Mouse (Mus musculus): ENCODE results near the gene Cd3g. TPM values are rescaled to one million over a fixed set of nuclear protein-coding genes. Genes with fewer than 3 reads are reported as not detected.

Gene Cd3g
- 0.76 and 1.0 TPM in 2 replicates for polyA plus RNA-seq (2015; fragmentation: Nextera tagmentation; extraction: Ambion mirVana)

GRCm38 (mm10) chr9:44980242-44980641 is at the start of gene Cd3g:
Gene Cd3g, minus strand, starts transcription at chr9:44980431.
- ATAC-seq = no peak
- 69% methylated on average over 3 of the region's 3 CpGs for WGBS
- H3K9ac ChIP-seq = no peak within 1 kb of the TSS
- H3K4me1 ChIP-seq (replicated peaks) = no peaks in the 10 kb centered on the region
- H3K4me2 ChIP-seq (replicated peaks) = no peak within 1 kb of the TSS
- H3K27ac ChIP-seq = no peak within 1 kb of the TSS
- H3K4me3 ChIP-seq (replicated peaks) = no peak within 1 kb of the TSS
- H3K27me3 ChIP-seq (replicated peaks) = no peaks in the 10 kb centered on the region; the same call in 1 of the 2 replicates
- no peaks in the 10 kb centered on the region for H3K36me3 ChIP-seq
- H3K9me3 ChIP-seq = no peaks in the 10 kb centered on the region

- Histone ChIP-seq H3K36me3 (no peaks in the 10 kb centered on the region), H3K27ac (no peak overlapping the region), H3K9me3 (no peaks in the 10 kb centered on the region), H3K4me2 (replicated peaks) (no peak overlapping the region), H3K4me3 (replicated peaks) (no peak overlapping the region), H3K9ac (no peak overlapping the region), H3K27me3 (replicated peaks) (no peaks in the 10 kb centered on the region), H3K4me1 (replicated peaks) (no peaks in the 10 kb centered on the region)
- WGBS = 67% methylated on average over 8 of the region's 8 CpGs
- ATAC-seq = no peak
These were observed 47.1 kb upstream of the Cd3g start for GRCm38 (mm10) chr9:45027376-45027775.

- 75% methylated on average over 2 of the region's 2 CpGs for WGBS
- Histone ChIP-seq H3K9ac (no peak overlapping the region), H3K9me3 (no peaks in the 10 kb centered on the region), H3K4me2 (replicated peaks) (no peak overlapping the region), H3K36me3 (no peaks in the 10 kb centered on the region), H3K4me1 (replicated peaks) (no peaks in the 10 kb centered on the region), H3K27ac (no peak overlapping the region), H3K4me3 (replicated peaks) (no peak overlapping the region), H3K27me3 (replicated peaks) (no peaks in the 10 kb centered on the region)
- no peak for ATAC-seq
These were observed 44.0 kb upstream of the Cd3g start for GRCm38 (mm10) chr9:45024187-45024586.

- H3K4me2 ChIP-seq (replicated peaks) = no peak overlapping the region
- no peak overlapping the region for H3K27ac ChIP-seq
- H3K9ac ChIP-seq = no peak overlapping the region
- WGBS = 56% methylated on average over 3 of the region's 3 CpGs
- no peak for ATAC-seq
- H3K4me3 ChIP-seq (replicated peaks) = no peak overlapping the region
- no peaks in the 10 kb centered on the region for H3K36me3 ChIP-seq
- no peaks in the 10 kb centered on the region for H3K9me3 ChIP-seq
- no peaks in the 10 kb centered on the region for H3K27me3 ChIP-seq (replicated peaks)
- no peaks in the 10 kb centered on the region for H3K4me1 ChIP-seq (replicated peaks)
These were observed 43.4 kb upstream of the Cd3g start for GRCm38 (mm10) chr9:45023638-45024037.

GRCm38 (mm10) chr9:45022800-45023199 is 42.6 kb upstream of the Cd3g start:
- 12% methylated on average over 3 of the region's 3 CpGs for WGBS
- no peaks in the 10 kb centered on the region for H3K36me3 ChIP-seq
- H3K4me2 ChIP-seq (replicated peaks) = no peak overlapping the region
- H3K4me1 ChIP-seq (replicated peaks) = no peaks in the 10 kb centered on the region
- H3K9ac ChIP-seq = no peak overlapping the region
- no peaks in the 10 kb centered on the region for H3K9me3 ChIP-seq
- H3K27ac ChIP-seq = no peak overlapping the region
- H3K4me3 ChIP-seq (replicated peaks) = no peak overlapping the region
- no peak for ATAC-seq
- no peaks in the 10 kb centered on the region for H3K27me3 ChIP-seq (replicated peaks)

- Histone ChIP-seq H3K4me3 (replicated peaks) (no peak overlapping the region), H3K9me3 (no peaks in the 10 kb centered on the region), H3K4me2 (replicated peaks) (no peak overlapping the region), H3K36me3 (no peaks in the 10 kb centered on the region), H3K27me3 (replicated peaks) (no peaks in the 10 kb centered on the region), H3K27ac (no peak overlapping the region), H3K9ac (no peak overlapping the region), H3K4me1 (replicated peaks) (no peaks in the 10 kb centered on the region)
- 76% methylated on average over 11 of the region's 11 CpGs for WGBS
- ATAC-seq = no peak
These were observed 37.8 kb upstream of the Cd3g start for GRCm38 (mm10) chr9:45018031-45018430.

GRCm38 (mm10) chr9:45015841-45016240 is 35.6 kb upstream of the Cd3g start:
- 58% methylated on average over 3 of the region's 3 CpGs for WGBS
- Histone ChIP-seq H3K4me2 (replicated peaks) (no peak overlapping the region), H3K27ac (no peak overlapping the region)

GRCm38 (mm10) chr9:45014879-45015278 is 34.6 kb upstream of the Cd3g start:
- H3K36me3 ChIP-seq = no peaks in the 10 kb centered on the region
- WGBS = 48% methylated on average over 2 of the region's 2 CpGs
- no peak overlapping the region for H3K4me3 ChIP-seq (replicated peaks)
- H3K9me3 ChIP-seq = no peaks in the 10 kb centered on the region
- H3K4me2 ChIP-seq (replicated peaks) = no peak overlapping the region
- no peak overlapping the region for H3K9ac ChIP-seq
- H3K27ac ChIP-seq = no peak overlapping the region
- H3K4me1 ChIP-seq (replicated peaks) = no peaks in the 10 kb centered on the region
- no peaks in the 10 kb centered on the region for H3K27me3 ChIP-seq (replicated peaks)
- no peak for ATAC-seq

More at GRCm38 (mm10) chr9:45015841-45016240, 35.6 kb upstream of the Cd3g start:
- Histone ChIP-seq H3K9ac (no peak overlapping the region), H3K36me3 (no peaks in the 10 kb centered on the region), H3K9me3 (no peaks in the 10 kb centered on the region), H3K4me3 (replicated peaks) (no peak overlapping the region), H3K27me3 (replicated peaks) (no peaks in the 10 kb centered on the region), H3K4me1 (replicated peaks) (no peaks in the 10 kb centered on the region)
- ATAC-seq = no peak

- WGBS = 41% methylated on average over 6 of the region's 6 CpGs
These were observed 31.1 kb upstream of the Cd3g start for GRCm38 (mm10) chr9:45011291-45011690.

GRCm38 (mm10) chr9:45010461-45010860 is 30.2 kb upstream of the Cd3g start:
- H3K27me3 ChIP-seq (replicated peaks) = no peaks in the 10 kb centered on the region
- H3K9ac ChIP-seq = no peak overlapping the region
- ATAC-seq = no peak
- no peak overlapping the region for H3K27ac ChIP-seq
- no peaks in the 10 kb centered on the region for H3K9me3 ChIP-seq
- H3K4me3 ChIP-seq (replicated peaks) = no peak overlapping the region
- H3K4me1 ChIP-seq (replicated peaks) = no peaks in the 10 kb centered on the region
- WGBS = 64% methylated on average over 4 of the region's 4 CpGs
- H3K4me2 ChIP-seq (replicated peaks) = no peak overlapping the region
- H3K36me3 ChIP-seq = no peaks in the 10 kb centered on the region

More at GRCm38 (mm10) chr9:45011291-45011690, 31.1 kb upstream of the Cd3g start:
- Histone ChIP-seq H3K36me3 (no peaks in the 10 kb centered on the region), H3K4me2 (replicated peaks) (no peak overlapping the region), H3K4me1 (replicated peaks) (no peaks in the 10 kb centered on the region), H3K27ac (no peak overlapping the region), H3K9me3 (no peaks in the 10 kb centered on the region), H3K27me3 (replicated peaks) (no peaks in the 10 kb centered on the region), H3K9ac (no peak overlapping the region), H3K4me3 (replicated peaks) (no peak overlapping the region)
- ATAC-seq = no peak

GRCm38 (mm10) chr9:45009180-45010078 is 29.2 kb upstream of the Cd3g start, which contains the start of gene Cd3e:
Gene Cd3e, minus strand, starts transcription at chr9:45009627.
- ATAC-seq = no peak
- Histone ChIP-seq H3K36me3 (no peaks in the 10 kb centered on the region), H3K27ac (no peak within 1 kb of the TSS), H3K9me3 (no peaks in the 10 kb centered on the region), H3K9ac (no peak within 1 kb of the TSS), H3K4me2 (replicated peaks) (no peak within 1 kb of the TSS), H3K4me3 (replicated peaks) (no peak within 1 kb of the TSS), H3K27me3 (replicated peaks) (no peaks in the 10 kb centered on the region), H3K4me1 (replicated peaks) (no peaks in the 10 kb centered on the region)
- 85% methylated on average over 19 of the region's 19 CpGs for WGBS

- Histone ChIP-seq H3K36me3 (no peaks in the 10 kb centered on the region), H3K9me3 (no peaks in the 10 kb centered on the region), H3K27me3 (replicated peaks) (no peaks in the 10 kb centered on the region), H3K27ac (no peak overlapping the region), H3K4me1 (replicated peaks) (no peaks in the 10 kb centered on the region), H3K4me2 (replicated peaks) (no peak overlapping the region), H3K9ac (no peak overlapping the region), H3K4me3 (replicated peaks) (no peak overlapping the region)
- 90% methylated on average over 4 of the region's 4 CpGs for WGBS
- ATAC-seq = no peak
These were observed 28.1 kb upstream of the Cd3g start for GRCm38 (mm10) chr9:45008342-45008741.

GRCm38 (mm10) chr9:45007404-45007803 is 27.2 kb upstream of the Cd3g start:
- no peaks in the 10 kb centered on the region for H3K9me3 ChIP-seq
- 65% methylated on average over 12 of the region's 12 CpGs for WGBS

More at GRCm38 (mm10) chr9:45007404-45007803, 27.2 kb upstream of the Cd3g start:
- no peak overlapping the region for H3K27ac ChIP-seq
- ATAC-seq = no peak
- H3K9ac ChIP-seq = no peak overlapping the region
- H3K4me1 ChIP-seq (replicated peaks) = no peaks in the 10 kb centered on the region
- H3K4me3 ChIP-seq (replicated peaks) = no peak overlapping the region
- H3K27me3 ChIP-seq (replicated peaks) = no peaks in the 10 kb centered on the region
- no peak overlapping the region for H3K4me2 ChIP-seq (replicated peaks)
- H3K36me3 ChIP-seq = no peaks in the 10 kb centered on the region
